Mouse (Mus musculus): Measurements from ENCODE around the gene Tns2. TPM values are rescaled to one million over a fixed set of nuclear protein-coding genes. Genes with fewer than 3 reads are reported as not detected.
"Not testable (repeated sequence)": the region's sequence is repeated elsewhere in the genome, so short reads cannot be mapped to it uniquely, and the experiment has no call there.

Gene Tns2
- total RNA-seq, 2 experiments from 2014 or later = 38.8 to 41.9 TPM

DNA sequence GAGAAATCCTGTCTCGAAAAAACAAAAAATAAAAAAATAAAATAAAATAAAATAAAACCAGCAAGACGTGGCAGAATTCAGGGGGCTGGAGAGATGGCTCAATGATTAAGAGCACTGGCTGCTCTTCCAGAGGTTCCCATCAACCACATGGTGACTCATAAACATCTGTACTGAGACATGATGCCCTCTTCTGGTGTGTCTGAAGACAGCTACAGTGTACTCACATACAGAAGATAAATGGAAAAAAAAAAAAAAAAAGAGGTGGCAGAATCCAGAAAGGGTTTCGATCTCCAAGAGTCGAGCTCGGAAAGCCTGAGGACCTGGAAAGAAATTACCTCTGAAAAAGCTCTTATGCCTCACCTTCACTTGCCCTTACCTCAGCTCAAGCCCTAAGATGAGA is 40.9 kb downstream of the Tns2 start:
- no peak for DNase-seq

- peak; percentile 49 for DNase-seq
Observed at GRCm38 (mm10) chr15:102142914-102143912, 43.0 kb downstream of the Tns2 start.

DNA sequence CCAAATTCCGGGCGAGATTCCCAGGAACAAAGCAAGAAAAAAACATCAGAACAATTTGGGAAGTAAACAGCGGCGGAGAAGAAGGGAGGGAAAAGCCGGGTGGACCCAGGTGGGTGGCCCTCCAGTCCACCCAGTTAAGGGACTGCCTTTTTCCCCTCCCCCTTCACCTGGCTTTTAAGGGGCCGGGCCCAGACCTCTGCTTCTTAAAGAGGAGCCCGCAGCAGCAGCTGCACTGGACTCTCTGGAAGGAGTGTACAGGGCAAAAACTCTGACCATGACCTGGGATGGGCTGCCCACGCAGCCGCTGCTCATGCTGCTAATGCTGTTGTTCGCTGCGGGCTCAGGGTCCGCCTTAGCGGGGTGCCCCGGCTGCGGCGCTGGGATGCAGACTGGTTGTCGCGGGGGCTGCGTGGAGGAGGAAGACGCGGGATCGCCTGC is 44.1 kb downstream of the Tns2 start, which contains the start of gene Igfbp6:
Gene Igfbp6 (plus strand): TSS at position 89 of the 438 bp plus-strand sequence.
- peak; percentile 30 for DNase-seq

DNA sequence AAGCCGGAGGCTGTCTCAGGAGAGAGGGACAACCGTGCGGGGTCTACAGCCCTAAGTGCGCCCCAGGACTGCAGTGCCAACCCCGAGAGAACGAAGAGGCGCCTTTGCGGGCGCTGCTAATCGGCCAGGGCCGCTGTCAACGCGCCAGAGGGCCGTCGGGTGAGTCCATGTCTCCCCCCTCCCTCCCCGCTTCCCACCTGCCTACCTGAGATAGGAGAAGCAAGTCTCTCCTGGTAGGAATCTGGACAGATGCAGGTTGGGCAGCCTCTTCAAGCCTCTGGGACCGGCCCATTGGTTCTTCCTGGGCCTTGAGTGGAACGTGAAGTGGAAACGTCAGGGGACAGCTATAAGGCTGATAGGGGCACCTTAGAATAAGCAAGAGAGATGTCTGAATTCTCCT is 44.5 kb downstream of the Tns2 start:
- no peak for DNase-seq

DNA sequence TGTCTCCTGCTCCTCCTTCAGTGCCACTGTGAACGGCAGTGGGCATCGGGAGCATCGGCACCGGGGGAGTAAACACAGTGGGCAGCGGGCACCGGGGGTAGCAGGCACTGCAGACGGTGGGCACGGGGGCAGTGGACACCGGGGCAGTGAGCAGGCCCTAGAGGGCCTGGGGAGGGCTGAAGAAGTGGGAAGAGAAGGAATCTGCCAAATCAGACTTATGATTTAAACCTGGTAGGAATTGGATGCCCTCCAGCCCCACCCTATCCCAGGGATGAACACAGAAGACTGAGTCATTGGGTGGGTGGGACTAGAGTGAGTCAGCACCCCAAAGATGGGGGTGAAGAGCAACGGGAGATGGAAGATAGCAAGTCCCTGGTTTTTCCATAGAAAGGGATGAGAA is 45.1 kb downstream of the Tns2 start:
- peak; percentile 41 for DNase-seq

DNA sequence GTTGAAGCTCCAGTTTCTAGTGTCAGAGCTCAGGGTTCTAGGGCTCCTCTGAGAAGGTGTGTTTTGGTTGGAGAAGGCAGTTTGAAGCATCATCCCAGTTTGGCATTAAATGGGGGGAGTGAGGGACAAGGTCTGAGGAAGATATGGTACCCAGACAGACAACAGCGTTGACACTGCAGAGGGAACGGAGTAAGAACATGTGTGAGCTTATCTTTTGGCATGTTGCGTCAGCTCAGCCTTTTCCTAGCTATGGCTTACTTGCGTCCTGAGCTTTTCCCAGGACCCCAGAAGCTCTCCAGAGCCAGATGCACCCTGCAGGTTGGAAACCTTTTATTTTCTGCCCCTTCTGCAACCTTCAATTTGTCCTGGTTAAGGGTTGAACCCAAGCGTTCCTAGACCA is 45.9 kb downstream of the Tns2 start:
- no peak for DNase-seq

- DNase-seq = peak; percentile 52
Observed at GRCm38 (mm10) chr15:102146882-102147281, 46.7 kb downstream of the Tns2 start.

DNA sequence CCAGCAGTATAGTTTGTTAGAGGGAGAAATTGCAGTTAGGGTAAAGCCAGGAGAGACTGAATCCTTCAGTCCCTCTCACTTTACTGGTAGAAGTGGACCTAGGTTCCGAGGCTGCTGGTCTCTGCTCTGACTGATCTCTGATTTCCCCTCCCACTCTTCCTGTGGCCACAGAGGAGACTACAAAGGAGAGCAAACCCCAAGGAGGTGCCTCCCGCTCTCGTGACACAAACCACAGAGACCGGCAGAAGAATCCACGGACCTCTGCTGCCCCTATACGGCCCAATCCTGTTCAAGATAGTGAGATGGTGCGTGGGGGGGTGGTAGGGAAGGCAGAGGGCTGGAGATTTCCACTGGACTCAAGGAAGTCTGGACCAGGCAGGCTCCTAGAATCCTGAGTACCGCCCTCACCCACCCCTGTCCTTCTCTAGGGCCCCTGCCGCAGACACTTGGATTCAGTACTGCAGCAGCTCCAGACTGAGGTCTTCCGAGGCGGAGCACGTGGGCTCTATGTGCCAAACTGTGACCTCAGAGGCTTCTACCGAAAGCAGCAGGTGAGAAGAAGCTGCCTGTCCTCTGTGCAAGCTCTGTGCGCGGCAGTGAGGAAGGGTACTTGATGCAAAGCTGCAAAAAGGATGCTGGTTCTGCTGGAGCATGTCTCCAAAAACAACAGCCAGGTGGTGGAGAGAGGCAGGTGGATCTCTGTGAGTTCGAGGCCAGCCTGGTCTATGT is 47.6 kb downstream of the Tns2 start:
- DNase-seq = no peak

DNA sequence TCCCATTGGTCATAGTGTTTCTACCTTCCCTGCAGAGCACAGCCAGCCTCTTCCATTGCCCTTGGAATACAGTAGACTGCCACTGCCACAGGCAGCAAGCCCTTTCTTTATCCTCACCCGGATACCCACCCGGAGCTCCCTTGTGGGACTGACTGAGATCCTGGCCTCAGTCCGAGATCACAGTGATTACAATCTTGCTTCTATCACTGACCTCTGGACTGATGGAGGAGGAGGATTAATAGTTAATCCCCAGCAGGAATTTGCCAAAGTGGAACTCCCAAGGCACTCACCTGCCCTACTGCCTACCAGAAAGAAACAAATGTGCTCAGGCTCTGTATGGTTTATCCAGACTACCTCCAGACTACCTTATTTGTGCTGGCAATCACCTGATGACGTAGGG is 49.3 kb downstream of the Tns2 start:
- DNase-seq = no peak

- no peak for DNase-seq
Observed at GRCm38 (mm10) chr15:102150301-102151135, 50.3 kb downstream of the Tns2 start, which contains the start of gene Soat2. Gene Soat2, plus strand, starts transcription at chr15:102150526.

- DNase-seq = no peak
Observed at GRCm38 (mm10) chr15:102152646-102153045, 52.4 kb downstream of the Tns2 start.

DNA sequence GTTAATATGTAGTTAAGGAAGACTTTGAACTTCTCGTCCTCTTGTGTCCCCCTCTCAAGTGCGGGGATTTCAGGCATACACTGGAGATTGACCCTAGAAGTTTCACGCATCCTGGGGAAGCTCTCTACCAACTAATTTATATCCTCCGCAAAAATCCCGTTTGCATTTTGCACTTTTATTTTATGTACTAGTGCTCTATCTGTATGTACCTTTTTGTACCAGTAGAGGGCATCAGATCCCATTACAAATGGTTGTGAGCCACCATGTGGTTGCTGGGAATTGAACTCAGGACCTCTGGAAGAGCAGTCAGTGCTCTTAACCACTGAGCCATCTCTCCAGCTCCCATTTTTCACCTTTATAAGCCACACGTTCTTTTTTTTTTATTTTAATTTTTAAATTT is 54.8 kb downstream of the Tns2 start:
- DNase-seq = not testable (repeated sequence)

GRCm38 (mm10) chr15:102156836-102157235 is 56.6 kb downstream of the Tns2 start:
- DNase-seq = no peak

DNA sequence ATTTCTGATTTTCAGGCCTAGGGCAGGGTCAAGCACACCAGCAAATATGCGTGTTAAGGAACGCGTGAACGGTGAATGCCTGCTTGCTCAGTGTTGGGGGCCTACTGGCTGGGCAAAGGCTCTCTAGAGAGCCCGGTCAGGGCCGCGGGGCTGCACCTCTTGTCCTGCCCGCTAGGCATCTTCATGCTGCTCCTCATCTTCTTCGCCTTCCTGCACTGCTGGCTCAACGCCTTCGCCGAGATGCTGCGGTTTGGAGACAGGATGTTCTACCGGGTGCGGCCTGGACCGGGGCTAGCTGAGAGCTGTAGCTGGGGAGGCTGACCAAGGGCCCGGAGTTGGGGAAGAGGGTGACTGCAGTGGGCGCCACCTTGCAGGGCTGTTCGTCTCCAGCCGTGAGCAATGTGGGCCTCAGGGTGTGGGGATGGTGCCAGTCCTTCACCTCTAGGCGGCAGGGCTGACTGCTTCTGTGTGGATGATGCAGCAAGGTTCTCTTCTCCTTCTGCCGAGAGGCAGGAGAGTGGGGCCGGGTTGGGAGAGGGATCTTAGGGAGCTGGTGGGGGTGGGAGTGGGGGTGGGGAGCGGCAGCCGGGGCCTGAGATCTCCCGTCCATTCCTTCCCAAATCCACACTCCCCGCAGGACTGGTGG is 60.3 kb downstream of the Tns2 start:
- no peak for DNase-seq

GRCm38 (mm10) chr15:102163900-102164693 is 63.9 kb downstream of the Tns2 start:
- DNase-seq = no peak

DNA sequence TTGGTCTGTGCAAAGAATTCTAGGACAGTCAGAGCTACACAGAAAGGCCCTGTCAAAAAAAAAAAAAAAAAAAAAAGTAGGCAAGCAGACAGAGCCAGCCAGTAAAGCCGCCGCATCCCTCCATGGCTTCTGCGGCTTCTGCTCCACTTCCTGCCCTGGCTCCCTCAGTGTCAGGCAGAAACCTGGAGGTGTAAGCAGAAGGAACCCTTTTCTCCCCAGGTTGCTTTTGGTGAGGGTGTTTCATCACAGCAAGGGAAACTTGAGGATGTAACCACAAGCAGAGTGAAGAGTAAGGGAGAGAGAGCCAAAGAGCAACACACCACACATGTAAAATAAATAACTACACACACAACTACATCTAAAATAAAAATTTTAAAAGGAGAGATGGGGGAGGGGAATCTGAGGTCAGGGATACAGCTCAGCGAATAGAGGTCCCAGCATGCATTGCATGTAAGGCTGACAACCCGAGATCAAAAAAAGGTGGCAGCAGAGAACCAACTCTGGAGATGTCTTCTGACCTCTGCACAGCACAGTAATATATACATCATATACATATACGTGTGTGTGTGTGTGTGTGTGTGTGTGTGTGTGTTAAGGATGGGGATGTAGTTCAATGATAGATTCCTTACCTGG is 65.4 kb downstream of the Tns2 start:
- no peak for DNase-seq
